Mouse (Mus musculus) regulatory T cell (primary cell): ENCODE measurements around the gene Dcakd.

ENCODE experiments used
- in situ Hi-C: fragments of 300-600 bp; cut with MboI, MseI; formaldehyde crosslinking; loops from one replicate; pipeline ENCODE4 v1.15.1; 2025; ENCODE audit warnings: high pct_unique_total_duplicates

The Dcakd gene

DNA sequence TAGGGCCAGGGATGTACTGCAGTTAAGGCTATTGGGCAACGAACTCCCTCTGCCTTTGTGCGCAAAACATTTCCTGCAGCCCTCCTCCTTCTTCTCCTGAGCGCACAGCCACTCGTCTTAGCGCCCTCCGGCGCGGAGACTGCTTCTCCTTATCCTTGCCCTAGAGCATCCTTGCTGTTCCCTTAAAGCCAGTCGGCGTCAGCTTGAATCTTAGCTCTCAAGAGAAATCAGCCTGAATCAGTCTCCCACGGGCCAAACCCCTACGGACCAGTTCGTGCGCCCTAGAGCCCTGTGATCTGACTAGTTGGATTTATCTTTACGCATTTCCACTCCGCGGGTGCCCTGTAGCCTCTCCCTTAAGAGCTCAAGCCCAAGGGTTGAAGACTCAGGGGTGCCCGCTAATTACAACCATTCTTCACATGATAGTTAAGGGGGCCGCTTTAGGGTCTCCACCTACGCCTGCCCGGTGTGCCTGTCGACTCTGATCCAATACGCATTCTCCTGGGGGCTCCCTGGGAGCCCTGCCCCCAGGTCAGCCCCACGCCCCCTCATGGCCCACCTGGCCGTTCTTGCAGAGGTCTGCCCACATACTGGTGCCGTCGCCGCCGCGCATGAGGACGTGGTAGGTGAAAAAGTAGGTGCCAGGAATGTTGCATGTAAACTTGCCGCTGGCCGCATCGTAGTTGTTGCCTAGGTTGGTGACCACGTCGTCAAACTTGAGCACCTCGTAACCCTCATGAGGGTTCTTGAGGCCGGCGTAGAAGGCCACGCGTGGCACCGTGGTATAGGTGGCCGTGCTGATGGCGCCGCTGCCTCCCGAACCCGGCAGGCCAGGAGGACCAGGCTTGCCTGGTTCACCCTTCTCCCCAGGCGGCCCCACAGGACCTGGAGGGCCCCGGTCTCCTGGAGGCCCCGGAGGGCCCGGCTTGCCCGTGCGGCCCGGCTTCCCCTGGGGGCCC is 82.5 kb downstream of the Dcakd start:
- in situ Hi-C loops: no loop called here
